Mouse (Mus musculus): Measurements from ENCODE around the gene Anks1. TPM values are rescaled to one million over a fixed set of nuclear protein-coding genes. Genes with fewer than 3 reads are reported as not detected.

Anks1 gene
- total and polyA plus RNA-seq, 3 experiments: 6.6 to 13.3 (median 9.6) TPM

DNA sequence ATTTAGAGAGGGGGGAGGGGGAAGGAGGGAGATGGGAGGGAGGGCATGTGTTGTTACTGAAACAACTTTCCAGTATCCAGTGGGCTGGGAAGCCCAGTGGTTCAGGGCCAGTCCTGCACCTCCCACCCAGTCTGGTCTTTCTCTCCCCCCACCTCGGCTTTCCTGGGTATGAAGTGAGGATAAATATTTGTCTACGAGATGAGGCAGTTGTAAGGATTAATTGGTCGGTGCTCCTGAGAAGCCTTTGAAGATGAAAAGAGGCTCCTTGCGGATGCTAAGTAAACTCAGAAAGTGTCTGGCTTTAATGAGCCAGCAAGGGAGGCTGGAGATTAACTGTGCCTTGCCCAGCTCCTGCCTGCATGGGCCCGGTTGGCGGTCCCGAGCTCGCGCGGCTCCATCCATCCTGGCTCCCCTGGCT lies 192.8 kb downstream of the Anks1 start:
- peaks cover 3% of the 10 kb centered on the region; the same call in 1 of the 2 replicates for H3K9me3 ChIP-seq (replicated peaks)
- no peaks in the 10 kb centered on the region for H3K36me3 ChIP-seq (replicated peaks)
- no peak for ATAC-seq (ENCODE audit: extremely low read depth, insufficient number of reproducible peaks, low FRiP score, poor library complexity, severe bottlenecking)
- no peak for TF ChIP-seq CTCF (IDR thresholded peaks at IDR 0.05; ENCODE audit: low read depth, low read length)
- no peak for TF ChIP-seq POLR2AphosphoS5 (IDR thresholded peaks at IDR 0.05; ENCODE audit: insufficient replicate concordance, low read depth, low read length)
- TF ChIP-seq GATA2 (IDR thresholded peaks at IDR 0.05; ENCODE audit: borderline replicate concordance, low read depth, low read length): no peak
- TF ChIP-seq TAL1 (conservative IDR thresholded peaks at IDR 0.05; ENCODE audit: low read depth, low read length): no peak
- TF ChIP-seq GATA1 (IDR thresholded peaks at IDR 0.05; ENCODE audit: borderline replicate concordance, low read length): no peak
- H3K27me3 ChIP-seq (ENCODE audit: insufficient read depth, low read length): peaks cover 9% of the 10 kb centered on the region; the same call in 1 of the 2 replicates
- no peak for DNase-seq (ENCODE audit: low spot score)
- H3K4me3 ChIP-seq (ENCODE audit: low read depth, low read length): no peak overlapping the region
- no peaks in the 10 kb centered on the region; the same call in 1 of the 2 replicates for H3K4me1 ChIP-seq (ENCODE audit: insufficient read depth, low read depth, low read length)

DNA sequence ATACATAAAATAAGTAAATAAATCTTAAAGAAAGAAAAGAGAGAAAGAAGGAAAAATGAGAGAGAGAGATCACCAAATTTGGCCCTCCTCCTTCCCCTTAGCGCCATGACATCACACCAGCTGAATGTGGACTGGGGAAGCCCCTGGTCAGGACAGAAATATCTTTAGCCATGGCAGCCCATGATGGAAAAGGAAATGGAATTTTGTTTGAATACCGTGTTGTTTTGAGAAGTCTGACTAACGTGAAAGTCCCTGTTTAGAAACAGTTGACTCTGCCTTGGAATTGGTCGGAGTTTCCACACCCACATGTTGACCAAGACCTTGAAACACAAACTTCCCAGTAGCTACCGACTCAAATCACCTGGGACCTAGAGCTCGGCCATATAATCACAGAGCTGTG lies 195.3 kb downstream of the Anks1 start:
- TF ChIP-seq CTCF (IDR thresholded peaks at IDR 0.05; ENCODE audit: low read depth, low read length) (no peak), GATA2 (IDR thresholded peaks at IDR 0.05; ENCODE audit: borderline replicate concordance, low read depth, low read length) (no peak), POLR2AphosphoS5 (IDR thresholded peaks at IDR 0.05; ENCODE audit: insufficient replicate concordance, low read depth, low read length) (no peak), TAL1 (conservative IDR thresholded peaks at IDR 0.05; ENCODE audit: low read depth, low read length) (no peak), GATA1 (IDR thresholded peaks at IDR 0.05; ENCODE audit: borderline replicate concordance, low read length) (no peak)
- peaks cover 13% of the 10 kb centered on the region; the same call in 1 of the 2 replicates for H3K27me3 ChIP-seq (ENCODE audit: insufficient read depth, low read length)
- H3K4me1 ChIP-seq (ENCODE audit: insufficient read depth, low read depth, low read length): no peaks in the 10 kb centered on the region; the same call in 1 of the 2 replicates
- H3K9me3 ChIP-seq (replicated peaks): peaks cover 3% of the 10 kb centered on the region; the same call in 1 of the 2 replicates
- no peak overlapping the region for H3K4me3 ChIP-seq (ENCODE audit: low read depth, low read length)
- DNase-seq (ENCODE audit: low spot score) (no peak), ATAC-seq (ENCODE audit: extremely low read depth, insufficient number of reproducible peaks, low FRiP score, poor library complexity, severe bottlenecking) (no peak)
- H3K36me3 ChIP-seq (replicated peaks): no peaks in the 10 kb centered on the region

DNA sequence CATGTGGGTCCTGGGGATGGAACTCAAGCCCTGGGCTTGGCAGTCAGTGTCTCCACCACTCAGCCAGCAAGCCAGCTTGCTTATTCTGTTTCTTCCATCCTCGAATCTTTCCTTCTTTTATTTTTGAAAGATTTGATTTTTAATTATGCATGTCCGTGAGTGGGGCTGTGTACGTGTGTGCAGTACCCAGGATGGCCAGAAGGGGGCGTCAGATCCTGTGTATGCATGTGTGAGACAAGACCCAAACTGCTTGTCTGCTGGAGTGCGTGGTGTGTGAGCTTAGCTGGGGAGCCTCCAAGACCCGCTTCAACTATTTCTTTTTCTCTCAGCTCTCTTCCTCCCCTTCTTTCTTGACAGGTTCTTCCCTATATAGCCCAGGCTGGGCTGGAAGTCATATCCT lies 197.2 kb downstream of the Anks1 start:
- TF ChIP-seq POLR2AphosphoS5 (IDR thresholded peaks at IDR 0.05; ENCODE audit: insufficient replicate concordance, low read depth, low read length): no peak
- peak; percentile 40; the same call in 1 of the 2 replicates for TF ChIP-seq CTCF (IDR thresholded peaks at IDR 0.05; ENCODE audit: low read depth, low read length)
- no peaks in the 10 kb centered on the region for H3K36me3 ChIP-seq (replicated peaks)
- DNase-seq (ENCODE audit: low spot score) (no peak), ATAC-seq (ENCODE audit: extremely low read depth, insufficient number of reproducible peaks, low FRiP score, poor library complexity, severe bottlenecking) (no peak)
- no peak overlapping the region for H3K4me3 ChIP-seq (ENCODE audit: low read depth, low read length)
- H3K9me3 ChIP-seq (replicated peaks): no peaks in the 10 kb centered on the region
- peaks cover 13% of the 10 kb centered on the region; the same call in 1 of the 2 replicates for H3K27me3 ChIP-seq (ENCODE audit: insufficient read depth, low read length)
- no peaks in the 10 kb centered on the region; the same call in 1 of the 2 replicates for H3K4me1 ChIP-seq (ENCODE audit: insufficient read depth, low read depth, low read length)

DNA sequence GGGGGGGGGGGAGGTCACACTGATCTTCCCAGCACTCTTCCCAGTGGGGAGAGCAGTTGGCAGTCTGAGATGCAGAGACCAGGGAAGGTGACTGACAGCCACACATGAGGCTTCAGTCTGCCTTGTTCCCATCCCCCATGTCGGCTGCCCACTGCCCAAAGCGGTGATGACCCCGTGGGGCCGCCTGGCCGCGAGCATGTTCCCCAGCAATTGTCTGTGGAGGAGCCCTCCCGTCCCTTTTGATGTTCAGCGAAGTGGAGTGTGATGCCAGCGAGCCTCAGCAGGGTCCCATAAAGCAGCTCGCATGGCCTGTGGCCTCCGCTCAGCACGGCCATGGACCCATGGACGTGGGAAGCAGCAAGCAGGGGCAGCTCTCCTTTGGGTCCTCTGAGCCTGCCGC lies 198.2 kb downstream of the Anks1 start:
- H3K27me3 ChIP-seq (ENCODE audit: insufficient read depth, low read length): peaks cover 14% of the 10 kb centered on the region; the same call in 1 of the 2 replicates

GRCm38 (mm10) chr17:28112266-28112665 lies 203.2 kb downstream of the Anks1 start:
- Histone ChIP-seq H3K9me3 (replicated peaks) (0 out of 2 replicates have a peak, but pooled peaks cover 4% of the 10 kb centered on the region), H3K4me1 (ENCODE audit: insufficient read depth, low read depth, low read length) (no peaks in the 10 kb centered on the region), H3K27me3 (ENCODE audit: insufficient read depth, low read length) (peaks cover 15% of the 10 kb centered on the region; the same call in 1 of the 2 replicates), H3K36me3 (replicated peaks) (no peaks in the 10 kb centered on the region), H3K4me3 (ENCODE audit: low read depth, low read length) (no peak overlapping the region)
- TF ChIP-seq GATA2 (IDR thresholded peaks at IDR 0.05; ENCODE audit: borderline replicate concordance, low read depth, low read length) (no peak), CTCF (IDR thresholded peaks at IDR 0.05; ENCODE audit: low read depth, low read length) (no peak)
- DNase-seq (ENCODE audit: low spot score) (no peak), ATAC-seq (ENCODE audit: extremely low read depth, insufficient number of reproducible peaks, low FRiP score, poor library complexity, severe bottlenecking) (no peak)

More for the DNA sequence above, 198.2 kb downstream of the Anks1 start:
- no peaks in the 10 kb centered on the region for H3K36me3 ChIP-seq (replicated peaks)
- no peaks in the 10 kb centered on the region; the same call in 1 of the 2 replicates for H3K4me1 ChIP-seq (ENCODE audit: insufficient read depth, low read depth, low read length)
- DNase-seq (ENCODE audit: low spot score) (no peak), ATAC-seq (ENCODE audit: extremely low read depth, insufficient number of reproducible peaks, low FRiP score, poor library complexity, severe bottlenecking) (no peak)
- no peak for TF ChIP-seq TAL1 (conservative IDR thresholded peaks at IDR 0.05; ENCODE audit: low read depth, low read length)
- no peak for TF ChIP-seq POLR2AphosphoS5 (IDR thresholded peaks at IDR 0.05; ENCODE audit: insufficient replicate concordance, low read depth, low read length)
- no peak for TF ChIP-seq GATA1 (IDR thresholded peaks at IDR 0.05; ENCODE audit: borderline replicate concordance, low read length)
- TF ChIP-seq CTCF (IDR thresholded peaks at IDR 0.05; ENCODE audit: low read depth, low read length): no peak
- no peak for TF ChIP-seq GATA2 (IDR thresholded peaks at IDR 0.05; ENCODE audit: borderline replicate concordance, low read depth, low read length)
- no peak overlapping the region for H3K4me3 ChIP-seq (ENCODE audit: low read depth, low read length)
- H3K9me3 ChIP-seq (replicated peaks): 0 out of 2 replicates have a peak, but pooled peaks cover 1% of the 10 kb centered on the region

Other genes starting within 250 kb of the Anks1 start
- gene Spdef, start 180.4 kb upstream of the Anks1 start, total RNA-seq (2014; fragmentation: Nextera tagmentation): not detected in 2 replicates
- gene Spdef, start 180.4 kb upstream of the Anks1 start, total RNA-seq (2017): not detected in 2 replicates
- 0.02 TPM in 1 of 2 replicates, not detected in the other for gene Spdef, start 180.4 kb upstream of the Anks1 start, polyA plus RNA-seq (2012)
- 84.4 and 87.4 TPM in 2 replicates for gene D17Wsu92e, start 88.7 kb upstream of the Anks1 start, total RNA-seq (2014; fragmentation: Nextera tagmentation)
- gene D17Wsu92e, start 88.7 kb upstream of the Anks1 start, total RNA-seq (2017): 61.6 and 65.3 TPM in 2 replicates
- 58.6 and 60.2 TPM in 2 replicates for gene D17Wsu92e, start 88.7 kb upstream of the Anks1 start, polyA plus RNA-seq (2012)
- 121 and 158 TPM in 2 replicates for gene Snrpc, start 71.2 kb upstream of the Anks1 start, total RNA-seq (2014; fragmentation: Nextera tagmentation)
- 127 and 147 TPM in 2 replicates for gene Snrpc, start 71.2 kb upstream of the Anks1 start, total RNA-seq (2017)
- 575 and 747 TPM in 2 replicates for gene Snrpc, start 71.2 kb upstream of the Anks1 start, polyA plus RNA-seq (2012)
- gene Uhrf1bp1, start 52.9 kb upstream of the Anks1 start, total RNA-seq (2014; fragmentation: Nextera tagmentation): 18.5 and 21.0 TPM in 2 replicates
- 8.5 and 9.8 TPM in 2 replicates for gene Uhrf1bp1, start 52.9 kb upstream of the Anks1 start, total RNA-seq (2017)
- gene Uhrf1bp1, start 52.9 kb upstream of the Anks1 start, polyA plus RNA-seq (2012): 21.3 and 31.5 TPM in 2 replicates
- gene Taf11, start 538 bp downstream of the Anks1 start, total RNA-seq (2014; fragmentation: Nextera tagmentation): 42.4 and 57.4 TPM in 2 replicates
- gene Taf11, start 538 bp downstream of the Anks1 start, total RNA-seq (2017): 36.1 and 36.3 TPM in 2 replicates
- gene Taf11, start 538 bp downstream of the Anks1 start, polyA plus RNA-seq (2012): 41.8 and 44.2 TPM in 2 replicates
- not detected in 2 replicates for gene Tcp11, start 171.3 kb downstream of the Anks1 start, total RNA-seq (2014; fragmentation: Nextera tagmentation)
- gene Tcp11, start 171.3 kb downstream of the Anks1 start, total RNA-seq (2017): not detected in 2 replicates
- not detected in 2 replicates for gene Tcp11, start 171.3 kb downstream of the Anks1 start, polyA plus RNA-seq (2012)
- not detected in 2 replicates for gene Scube3, start 232.8 kb downstream of the Anks1 start, total RNA-seq (2014; fragmentation: Nextera tagmentation)
- 0.12 and 0.22 TPM in 2 replicates for gene Scube3, start 232.8 kb downstream of the Anks1 start, total RNA-seq (2017)
- not detected in 2 replicates for gene Scube3, start 232.8 kb downstream of the Anks1 start, polyA plus RNA-seq (2012)